Mouse (Mus musculus): ENCODE results near the gene Adrm1. TPM values are rescaled to one million over a fixed set of nuclear protein-coding genes. Genes with fewer than 3 reads are reported as not detected.
"Not testable (repeated sequence)": the region's sequence is repeated elsewhere in the genome, so short reads cannot be mapped to it uniquely, and the experiment has no call there.

Gene Adrm1
- polyA plus RNA-seq, 1 experiment from 2014 or later = 187 TPM

- Histone ChIP-seq H3K4me2 (ENCODE audit: low read depth, severe bottlenecking) (peak overlapping the region; percentile 97), H3K9me3 (ENCODE audit: control insufficient read depth, low read length) (no peaks in the 10 kb centered on the region), H3K9ac (ENCODE audit: low read length) (peak overlapping the region; percentile 94; the same call in 1 of the 2 replicates), H3K4me3 (ENCODE audit: low read depth, low read length) (peak overlapping the region; percentile 75), H3K36me3 (ENCODE audit: control insufficient read depth, insufficient read depth, low read length) (peaks cover 21% of the 10 kb centered on the region), H3K4me1 (ENCODE audit: control insufficient read depth, insufficient read depth, low read length) (peaks cover 10% of the 10 kb centered on the region), H3K27ac (replicated peaks; ENCODE audit: low read depth, low read length) (no peak overlapping the region; the same call in 1 of the 2 replicates), H3K27me3 (ENCODE audit: control insufficient read depth, insufficient read depth, low read length) (no peaks in the 10 kb centered on the region)
- ATAC-seq (ENCODE audit: insufficient number of reproducible peaks, low FRiP score, low TSS enrichment, low read depth) (no peak), DNase-seq (ENCODE audit: low spot score) (no peak)
- 7% methylated on average over 9 of the region's 9 CpGs for WGBS
Measured at GRCm38 (mm10) chr2:180172152-180172551, 867 bp downstream of the Adrm1 start.

- H3K4me2 ChIP-seq (ENCODE audit: low read depth, severe bottlenecking) = peak overlapping the region; percentile 97
- peak overlapping the region; percentile 9; the same call in 1 of the 2 replicates for H3K9ac ChIP-seq (ENCODE audit: low read length)
- no peak for DNase-seq (ENCODE audit: low spot score)
- H3K36me3 ChIP-seq (ENCODE audit: control insufficient read depth, insufficient read depth, low read length) = peaks cover 25% of the 10 kb centered on the region
- H3K9me3 ChIP-seq (ENCODE audit: control insufficient read depth, low read length) = no peaks in the 10 kb centered on the region
- H3K4me3 ChIP-seq (ENCODE audit: low read depth, low read length) = peak overlapping the region; percentile 75; the same call in 1 of the 2 replicates
- H3K27ac ChIP-seq (replicated peaks; ENCODE audit: low read depth, low read length) = no peak overlapping the region
- H3K27me3 ChIP-seq (ENCODE audit: control insufficient read depth, insufficient read depth, low read length) = no peaks in the 10 kb centered on the region
- no peak for ATAC-seq (ENCODE audit: insufficient number of reproducible peaks, low FRiP score, low TSS enrichment, low read depth)
- peaks cover 10% of the 10 kb centered on the region for H3K4me1 ChIP-seq (ENCODE audit: control insufficient read depth, insufficient read depth, low read length)
- WGBS = 84% methylated on average over 4 of the region's 4 CpGs
Measured at GRCm38 (mm10) chr2:180173163-180173562, 1.9 kb downstream of the Adrm1 start.

GRCm38 (mm10) chr2:180173711-180174110, 2.4 kb downstream of the Adrm1 start:
- not testable (repeated sequence) for H3K4me3 ChIP-seq (ENCODE audit: low read depth, low read length); DNase-seq (ENCODE audit: low spot score); H3K9ac ChIP-seq (ENCODE audit: low read length); H3K4me2 ChIP-seq (ENCODE audit: low read depth, severe bottlenecking); H3K27ac ChIP-seq (replicated peaks; ENCODE audit: low read depth, low read length); ATAC-seq (ENCODE audit: insufficient number of reproducible peaks, low FRiP score, low TSS enrichment, low read depth); H3K27me3 ChIP-seq (ENCODE audit: control insufficient read depth, insufficient read depth, low read length); H3K9me3 ChIP-seq (ENCODE audit: control insufficient read depth, low read length)
- 94% methylated on average over 8 of the region's 8 CpGs for WGBS
- H3K4me1 ChIP-seq (ENCODE audit: control insufficient read depth, insufficient read depth, low read length) = peaks cover 10% of the 10 kb centered on the region
- H3K36me3 ChIP-seq (ENCODE audit: control insufficient read depth, insufficient read depth, low read length) = peaks cover 27% of the 10 kb centered on the region

DNA sequence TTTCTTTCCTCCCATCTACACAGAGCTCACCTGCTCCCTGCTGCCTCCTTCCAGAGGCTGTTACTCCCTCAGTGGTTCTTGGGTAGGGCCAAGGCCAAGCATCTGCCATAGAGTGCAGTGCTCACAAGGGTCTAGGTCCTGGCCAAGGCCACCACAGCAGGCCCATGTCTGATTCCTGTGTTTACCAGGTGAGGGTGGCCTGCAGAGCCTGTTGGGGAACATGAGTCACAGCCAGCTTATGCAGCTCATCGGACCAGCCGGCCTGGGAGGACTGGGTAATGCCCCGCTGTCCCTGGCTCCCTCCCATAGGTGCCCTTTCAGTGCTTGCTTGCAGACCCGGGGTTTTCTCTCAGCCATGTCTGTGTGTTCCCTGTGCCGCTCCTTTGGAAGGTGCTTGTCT, 2.8 kb downstream of the Adrm1 start:
- no peak overlapping the region for H3K9ac ChIP-seq (ENCODE audit: low read length)
- ATAC-seq (ENCODE audit: insufficient number of reproducible peaks, low FRiP score, low TSS enrichment, low read depth) (no peak), DNase-seq (ENCODE audit: low spot score) (no peak)
- peaks cover 10% of the 10 kb centered on the region for H3K4me1 ChIP-seq (ENCODE audit: control insufficient read depth, insufficient read depth, low read length)
- no peak overlapping the region for H3K4me3 ChIP-seq (ENCODE audit: low read depth, low read length)
- no peaks in the 10 kb centered on the region for H3K9me3 ChIP-seq (ENCODE audit: control insufficient read depth, low read length)
- 90% methylated on average over 5 of the region's 5 CpGs for WGBS
- no peaks in the 10 kb centered on the region for H3K27me3 ChIP-seq (ENCODE audit: control insufficient read depth, insufficient read depth, low read length)
- H3K27ac ChIP-seq (replicated peaks; ENCODE audit: low read depth, low read length) = no peak overlapping the region
- H3K4me2 ChIP-seq (ENCODE audit: low read depth, severe bottlenecking) = no peak overlapping the region
- H3K36me3 ChIP-seq (ENCODE audit: control insufficient read depth, insufficient read depth, low read length) = peaks cover 29% of the 10 kb centered on the region

DNA sequence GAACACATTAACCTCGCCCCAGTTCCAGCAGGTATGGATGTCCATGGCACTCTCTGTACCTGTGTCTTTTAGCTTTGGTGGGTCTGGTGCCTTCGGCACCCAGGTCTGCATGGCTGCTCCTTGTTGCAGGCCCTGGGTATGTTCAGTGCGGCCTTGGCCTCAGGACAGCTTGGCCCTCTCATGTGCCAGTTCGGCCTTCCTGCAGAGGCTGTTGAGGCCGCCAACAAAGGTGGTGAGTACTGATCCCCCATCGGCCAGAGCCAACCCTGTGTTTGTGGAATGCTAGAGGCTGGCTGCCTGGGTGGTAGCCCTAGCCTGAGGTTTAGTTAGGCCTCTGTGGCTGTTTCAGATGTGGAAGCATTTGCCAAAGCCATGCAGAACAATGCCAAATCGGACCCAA, 4.4 kb downstream of the Adrm1 start:
- Histone ChIP-seq H3K9me3 (ENCODE audit: control insufficient read depth, low read length) (no peaks in the 10 kb centered on the region), H3K4me1 (ENCODE audit: control insufficient read depth, insufficient read depth, low read length) (peaks cover 10% of the 10 kb centered on the region), H3K27me3 (ENCODE audit: control insufficient read depth, insufficient read depth, low read length) (no peaks in the 10 kb centered on the region), H3K4me3 (ENCODE audit: low read depth, low read length) (no peak overlapping the region), H3K9ac (ENCODE audit: low read length) (no peak overlapping the region), H3K27ac (replicated peaks; ENCODE audit: low read depth, low read length) (no peak overlapping the region), H3K4me2 (ENCODE audit: low read depth, severe bottlenecking) (no peak overlapping the region), H3K36me3 (ENCODE audit: control insufficient read depth, insufficient read depth, low read length) (peaks cover 33% of the 10 kb centered on the region)
- DNase-seq (ENCODE audit: low spot score) (no peak), ATAC-seq (ENCODE audit: insufficient number of reproducible peaks, low FRiP score, low TSS enrichment, low read depth) (no peak)
- WGBS = 93% methylated on average over 7 of the region's 7 CpGs

DNA sequence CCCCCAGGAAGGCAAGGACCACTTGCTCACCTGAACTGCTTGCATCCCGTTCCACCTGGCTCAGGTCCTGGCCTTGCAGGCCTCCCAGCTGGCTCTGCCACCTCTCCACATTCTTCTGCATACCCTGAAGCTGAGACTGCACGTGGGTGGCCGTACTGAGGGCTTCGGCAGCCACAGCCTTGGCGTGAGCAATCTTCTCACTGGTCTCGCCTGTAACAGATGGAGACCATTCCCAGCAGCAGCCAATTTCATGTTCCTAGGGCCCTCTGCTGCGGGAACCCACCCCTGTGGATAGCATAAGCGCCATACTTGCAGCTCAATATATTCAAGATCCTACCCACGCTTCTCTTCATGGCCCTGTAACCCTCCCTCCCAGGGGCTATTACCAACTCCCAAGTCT, 10.3 kb downstream of the Adrm1 start:
- Histone ChIP-seq H3K4me2 (ENCODE audit: low read depth, severe bottlenecking) (no peak overlapping the region), H3K36me3 (ENCODE audit: control insufficient read depth, insufficient read depth, low read length) (peaks cover 14% of the 10 kb centered on the region; the same call in 1 of the 2 replicates)

GRCm38 (mm10) chr2:180184011-180184751, 12.9 kb downstream of the Adrm1 start:
- Histone ChIP-seq H3K27ac (replicated peaks; ENCODE audit: low read depth, low read length) (no peak overlapping the region; the same call in 1 of the 2 replicates), H3K36me3 (ENCODE audit: control insufficient read depth, insufficient read depth, low read length) (peaks cover 4% of the 10 kb centered on the region; the same call in 1 of the 2 replicates), H3K4me3 (ENCODE audit: low read depth, low read length) (no peak overlapping the region), H3K27me3 (ENCODE audit: control insufficient read depth, insufficient read depth, low read length) (no peaks in the 10 kb centered on the region), H3K9ac (ENCODE audit: low read length) (no peak overlapping the region), H3K9me3 (ENCODE audit: control insufficient read depth, low read length) (no peaks in the 10 kb centered on the region), H3K4me2 (ENCODE audit: low read depth, severe bottlenecking) (no peak overlapping the region), H3K4me1 (ENCODE audit: control insufficient read depth, insufficient read depth, low read length) (no peaks in the 10 kb centered on the region)
- 82% methylated on average over 24 of the region's 24 CpGs for WGBS
- ATAC-seq (ENCODE audit: insufficient number of reproducible peaks, low FRiP score, low TSS enrichment, low read depth) (no peak), DNase-seq (ENCODE audit: low spot score) (no peak)

More for the DNA sequence above, 10.3 kb downstream of the Adrm1 start:
- no peak for DNase-seq (ENCODE audit: low spot score)
- 87% methylated on average over 9 of the region's 9 CpGs for WGBS
- no peak overlapping the region for H3K27ac ChIP-seq (replicated peaks; ENCODE audit: low read depth, low read length)
- no peak for ATAC-seq (ENCODE audit: insufficient number of reproducible peaks, low FRiP score, low TSS enrichment, low read depth)
- H3K4me3 ChIP-seq (ENCODE audit: low read depth, low read length) = no peak overlapping the region
- no peaks in the 10 kb centered on the region for H3K9me3 ChIP-seq (ENCODE audit: control insufficient read depth, low read length)
- no peaks in the 10 kb centered on the region for H3K27me3 ChIP-seq (ENCODE audit: control insufficient read depth, insufficient read depth, low read length)
- H3K9ac ChIP-seq (ENCODE audit: low read length) = no peak overlapping the region
- H3K4me1 ChIP-seq (ENCODE audit: control insufficient read depth, insufficient read depth, low read length) = no peaks in the 10 kb centered on the region

- DNase-seq (ENCODE audit: low spot score) = no peak
- no peaks in the 10 kb centered on the region for H3K9me3 ChIP-seq (ENCODE audit: control insufficient read depth, low read length)
- 86% methylated on average over 6 of the region's 6 CpGs for WGBS
- no peak overlapping the region for H3K4me3 ChIP-seq (ENCODE audit: low read depth, low read length)
- H3K4me2 ChIP-seq (ENCODE audit: low read depth, severe bottlenecking) = no peak overlapping the region
- H3K27me3 ChIP-seq (ENCODE audit: control insufficient read depth, insufficient read depth, low read length) = no peaks in the 10 kb centered on the region
- ATAC-seq (ENCODE audit: insufficient number of reproducible peaks, low FRiP score, low TSS enrichment, low read depth) = no peak
- H3K36me3 ChIP-seq (ENCODE audit: control insufficient read depth, insufficient read depth, low read length) = no peaks in the 10 kb centered on the region
- H3K27ac ChIP-seq (replicated peaks; ENCODE audit: low read depth, low read length) = no peak overlapping the region
- H3K4me1 ChIP-seq (ENCODE audit: control insufficient read depth, insufficient read depth, low read length) = no peaks in the 10 kb centered on the region
- no peak overlapping the region for H3K9ac ChIP-seq (ENCODE audit: low read length)
Measured at GRCm38 (mm10) chr2:180184752-180185109, 13.4 kb downstream of the Adrm1 start.
